Mouse (Mus musculus): ENCODE measurements around the gene Gstm4.

Gene Gstm4

DNA sequence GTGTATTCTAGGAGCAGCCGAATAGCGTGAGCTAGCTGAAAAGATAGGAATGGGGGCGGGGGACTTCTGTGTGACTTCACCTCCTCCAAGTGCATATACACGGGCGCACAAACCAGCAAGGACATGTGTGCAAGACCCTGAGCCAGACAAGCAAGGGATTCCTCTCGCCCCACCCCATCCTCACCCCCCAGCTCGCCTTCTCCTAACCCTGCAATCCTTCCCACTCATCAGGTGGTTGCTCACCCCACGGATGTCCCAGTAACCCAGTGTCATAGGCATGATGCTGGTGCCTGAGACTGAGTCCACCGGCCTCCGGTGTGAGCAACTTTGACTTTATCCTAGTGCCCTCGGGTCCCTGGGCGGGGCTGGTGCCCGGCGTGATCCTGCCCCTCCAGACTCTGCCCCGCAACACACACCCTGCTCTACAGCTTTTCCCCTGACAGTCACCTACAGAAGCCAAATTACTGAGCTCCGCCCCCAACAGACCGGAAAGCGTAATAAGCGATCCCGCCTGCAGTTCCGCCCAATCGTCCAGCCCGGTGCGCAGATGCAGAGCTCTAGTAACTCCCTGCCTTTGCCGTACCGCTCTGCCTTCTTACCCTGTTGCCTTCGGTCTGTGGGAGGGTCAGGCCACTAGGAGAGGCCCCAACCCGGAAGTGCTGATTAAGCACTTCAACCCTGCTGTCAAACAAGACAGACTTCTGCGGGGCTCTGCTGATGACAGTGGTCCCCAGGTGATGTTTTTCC is at the start of gene Gstm4:
Gstm4 (minus strand) TSS at position 501 of the 747 bp plus-strand sequence.
- peak; percentile 79 for DNase-seq (ENCODE audit: low spot score)

GRCm38 (mm10) chr3:108094146-108094545 is 49.5 kb upstream of the Gstm4 start:
- DNase-seq (ENCODE audit: low spot score): peak; percentile 37

DNA sequence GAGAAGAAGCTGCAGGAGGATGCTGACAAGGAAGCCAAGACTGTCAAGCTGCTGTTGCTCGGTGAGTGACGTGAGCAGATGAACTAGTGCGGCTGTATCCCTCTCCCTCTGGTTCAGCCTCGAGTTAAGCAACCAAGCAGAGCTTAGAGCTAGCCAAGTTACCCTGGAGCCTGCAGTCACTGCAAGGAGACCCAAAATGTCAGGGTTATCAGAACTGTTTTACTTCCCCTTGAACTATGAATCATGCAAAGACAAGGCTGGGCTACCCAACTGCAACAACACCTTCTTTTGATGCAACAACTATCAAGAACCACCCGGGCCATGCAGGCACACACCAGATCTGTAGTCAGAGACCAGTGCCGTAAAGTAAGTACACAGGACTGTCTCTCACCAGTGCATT is 48.6 kb upstream of the Gstm4 start:
- no peak for DNase-seq (ENCODE audit: low spot score)

DNA sequence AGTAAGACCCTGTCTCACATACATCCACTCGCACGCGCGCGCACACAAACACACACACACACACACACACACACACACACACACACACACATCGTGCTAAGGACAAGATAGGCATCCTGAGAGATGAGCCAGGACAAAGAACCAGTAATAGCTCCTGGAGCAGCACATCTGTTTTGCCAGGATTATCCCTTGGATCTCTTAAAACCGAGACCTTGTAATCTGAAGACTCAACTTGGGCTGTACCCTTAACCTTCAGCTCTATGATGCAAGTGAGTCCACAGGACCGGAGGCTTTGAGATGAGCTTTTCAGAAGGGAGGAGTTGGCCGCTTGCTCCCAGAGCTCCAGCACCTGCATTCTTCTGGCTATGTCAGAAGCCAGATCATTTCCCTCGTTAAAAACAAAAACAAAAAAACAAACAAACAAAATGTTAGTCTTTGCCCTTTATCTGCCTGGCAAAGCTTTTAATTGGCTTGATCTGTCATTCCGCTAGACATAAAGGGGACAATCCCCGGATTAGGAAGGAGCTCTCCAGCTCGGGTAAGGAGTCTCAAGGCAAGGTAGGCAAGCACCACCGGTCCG is 47.9 kb upstream of the Gstm4 start, which contains the start of gene Gnat2:
Gnat2 (plus strand) TSS at position 254 of the 580 bp plus-strand sequence.
- peak; percentile 20 for DNase-seq (ENCODE audit: low spot score)

DNA sequence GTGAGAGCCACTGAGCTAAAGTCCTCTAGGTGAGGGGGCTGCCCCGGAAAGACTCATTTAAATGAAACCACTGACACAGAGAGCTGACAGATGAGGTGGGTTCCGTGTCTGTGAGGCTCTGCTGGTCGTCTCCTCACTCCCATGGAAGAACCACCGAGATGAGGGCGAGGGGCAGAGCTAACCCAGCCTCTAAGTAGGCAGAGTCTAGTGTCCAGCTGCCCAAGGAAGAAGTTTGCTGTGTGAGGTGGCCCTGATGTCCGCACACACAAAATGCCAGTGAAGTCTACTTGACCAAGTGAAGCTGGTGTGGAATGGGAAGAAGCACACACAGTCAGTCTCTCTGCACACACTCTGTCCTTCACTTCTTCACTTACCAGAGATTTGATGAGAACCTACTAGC is 47.3 kb upstream of the Gstm4 start:
- DNase-seq (ENCODE audit: low spot score): no peak

- no peak for DNase-seq (ENCODE audit: low spot score)
Measured at GRCm38 (mm10) chr3:108090561-108090960, 45.9 kb upstream of the Gstm4 start.

DNA sequence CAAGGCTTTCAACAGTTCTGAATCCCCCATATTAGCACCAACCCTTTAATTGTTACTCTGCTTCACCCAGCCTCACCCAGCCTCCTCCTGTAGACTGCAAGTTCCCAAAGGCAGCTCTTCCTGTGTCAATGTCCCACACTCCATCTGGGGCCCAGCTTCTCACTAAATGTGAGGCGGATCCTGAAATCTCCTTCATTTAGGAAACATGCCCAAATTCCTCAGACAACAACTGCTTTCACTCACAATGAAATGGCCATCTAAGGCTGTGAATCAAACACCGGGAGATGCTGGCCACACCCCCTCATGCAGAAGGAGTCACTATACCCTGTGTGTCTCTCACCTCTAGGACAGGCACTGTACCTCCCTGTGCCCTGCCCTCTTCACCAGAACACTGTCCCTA is 45.2 kb upstream of the Gstm4 start:
- DNase-seq (ENCODE audit: low spot score): no peak

GRCm38 (mm10) chr3:108088842-108089380 is 44.2 kb upstream of the Gstm4 start:
- DNase-seq (ENCODE audit: low spot score): no peak

DNA sequence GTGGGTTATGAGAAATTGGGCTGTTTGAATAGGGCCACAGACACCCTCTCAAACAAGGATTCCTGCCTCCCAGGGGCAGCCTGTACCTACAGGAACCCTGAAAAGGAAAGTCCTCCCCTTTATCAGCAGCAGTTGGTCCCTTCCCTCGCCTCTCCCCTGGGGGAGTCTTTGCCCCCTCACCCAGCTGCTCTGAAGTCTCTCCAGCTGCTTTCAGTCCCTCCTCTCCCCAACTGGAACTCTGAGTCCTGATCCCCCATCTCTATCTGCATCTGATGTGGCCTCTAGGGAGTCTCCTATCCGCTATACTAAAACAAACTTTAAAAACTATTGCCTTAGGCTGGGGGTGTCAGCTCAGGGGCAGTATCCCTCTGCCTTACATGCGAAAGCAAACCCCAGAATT is 42.6 kb upstream of the Gstm4 start:
- no peak for DNase-seq (ENCODE audit: low spot score)

- peak; percentile 84 for DNase-seq (ENCODE audit: low spot score)
Measured at GRCm38 (mm10) chr3:108086470-108086979, 41.8 kb upstream of the Gstm4 start, which contains the start of gene Ampd2. Gene Ampd2 (minus strand): TSS chr3:108086651.

- DNase-seq (ENCODE audit: low spot score): peak; percentile 62
Measured at GRCm38 (mm10) chr3:108085721-108086469, 41.2 kb upstream of the Gstm4 start.

DNA sequence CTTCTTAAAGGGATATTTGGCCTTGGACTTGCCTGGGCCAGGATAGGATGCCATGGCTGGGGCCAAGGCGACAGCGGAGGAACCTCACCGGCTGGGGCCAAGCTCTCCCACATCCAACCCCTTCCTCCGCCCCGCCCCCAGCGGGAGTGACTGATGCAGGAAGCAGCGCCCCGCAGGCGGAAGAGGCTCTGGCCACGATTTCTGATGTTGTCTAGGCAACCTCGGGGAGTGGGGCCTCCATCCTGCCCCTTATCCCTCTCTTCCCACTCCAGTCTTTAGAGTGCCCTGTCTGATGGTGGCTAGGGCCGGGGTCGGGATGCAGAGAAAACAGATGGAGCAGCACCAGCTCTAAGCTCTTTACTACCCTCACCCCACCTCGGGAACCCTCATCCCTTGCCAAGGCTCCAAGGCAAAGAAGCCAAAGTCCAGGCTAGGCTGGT is 40.6 kb upstream of the Gstm4 start:
- peak; percentile 87 for DNase-seq (ENCODE audit: low spot score)

- DNase-seq (ENCODE audit: low spot score): no peak
Measured at GRCm38 (mm10) chr3:108084767-108085270, 40.1 kb upstream of the Gstm4 start.

DNA sequence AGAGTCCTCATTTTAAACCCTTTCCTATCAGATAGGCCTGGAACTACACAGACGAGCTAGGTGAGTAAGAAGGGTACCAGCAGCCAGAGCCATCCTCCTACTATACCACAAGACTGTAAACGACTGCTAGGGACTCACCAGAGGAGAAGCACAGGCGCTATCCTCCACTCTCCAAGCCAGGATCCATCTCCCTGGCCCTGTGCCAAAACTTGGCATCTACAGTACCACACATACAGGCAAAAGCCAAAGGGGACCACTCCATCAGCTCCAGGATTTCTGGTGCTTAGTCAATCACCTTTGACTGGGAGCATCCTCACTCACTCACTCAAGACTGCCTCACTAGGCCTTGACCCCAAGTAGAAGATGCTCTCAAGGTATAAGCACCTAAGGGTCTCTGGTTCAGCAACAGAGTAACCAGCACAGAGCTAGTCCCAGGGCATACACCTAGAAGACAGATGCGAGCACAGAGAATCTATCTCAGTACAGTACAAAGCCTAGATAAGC is 39.3 kb upstream of the Gstm4 start:
- DNase-seq (ENCODE audit: low spot score): no peak

DNA sequence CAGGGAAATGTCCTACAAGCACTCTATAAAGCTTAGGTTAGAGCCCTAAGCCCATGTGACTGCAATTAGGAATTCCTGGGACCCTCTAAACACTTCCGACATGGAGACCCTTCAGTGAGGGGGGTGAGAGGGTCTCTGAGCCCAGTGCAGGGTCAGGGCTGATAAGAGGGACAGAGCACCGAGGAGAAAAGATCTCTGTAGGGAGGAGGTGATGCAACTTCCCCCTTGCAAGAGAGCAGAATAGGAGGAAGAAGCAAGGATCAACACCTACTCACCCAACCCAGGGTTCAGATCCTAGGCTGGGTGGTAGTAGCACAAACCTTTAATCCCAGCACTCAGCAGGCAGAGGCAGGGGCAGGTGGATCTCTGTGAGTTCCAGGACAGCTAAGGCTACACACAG is 38.5 kb upstream of the Gstm4 start:
- DNase-seq (ENCODE audit: low spot score): no peak

GRCm38 (mm10) chr3:108082251-108082875 is 37.7 kb upstream of the Gstm4 start:
- DNase-seq (ENCODE audit: low spot score): peak; percentile 58

- no peak for DNase-seq (ENCODE audit: low spot score)
Measured at GRCm38 (mm10) chr3:108081681-108082080, 37.0 kb upstream of the Gstm4 start.

DNA sequence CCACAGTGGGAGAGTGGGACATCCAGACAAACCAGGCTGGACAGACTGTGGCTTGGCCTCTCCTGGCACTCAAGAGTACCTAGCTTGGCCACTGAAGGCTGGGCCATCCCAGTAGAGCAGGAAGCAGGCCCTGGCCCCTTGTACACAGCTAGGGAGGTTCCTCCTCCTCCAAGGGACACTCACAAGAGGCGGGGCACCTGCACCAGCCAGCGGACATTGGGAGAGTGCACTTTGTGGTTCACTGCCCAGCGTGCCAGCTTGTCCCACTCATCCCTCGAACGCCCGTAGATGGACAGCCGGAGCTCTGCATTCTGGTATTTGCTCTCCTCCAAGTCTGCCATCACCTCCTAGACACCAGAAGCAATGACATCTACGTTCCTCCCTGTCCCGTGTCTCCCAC is 32.1 kb upstream of the Gstm4 start:
- DNase-seq (ENCODE audit: low spot score): no peak

DNA sequence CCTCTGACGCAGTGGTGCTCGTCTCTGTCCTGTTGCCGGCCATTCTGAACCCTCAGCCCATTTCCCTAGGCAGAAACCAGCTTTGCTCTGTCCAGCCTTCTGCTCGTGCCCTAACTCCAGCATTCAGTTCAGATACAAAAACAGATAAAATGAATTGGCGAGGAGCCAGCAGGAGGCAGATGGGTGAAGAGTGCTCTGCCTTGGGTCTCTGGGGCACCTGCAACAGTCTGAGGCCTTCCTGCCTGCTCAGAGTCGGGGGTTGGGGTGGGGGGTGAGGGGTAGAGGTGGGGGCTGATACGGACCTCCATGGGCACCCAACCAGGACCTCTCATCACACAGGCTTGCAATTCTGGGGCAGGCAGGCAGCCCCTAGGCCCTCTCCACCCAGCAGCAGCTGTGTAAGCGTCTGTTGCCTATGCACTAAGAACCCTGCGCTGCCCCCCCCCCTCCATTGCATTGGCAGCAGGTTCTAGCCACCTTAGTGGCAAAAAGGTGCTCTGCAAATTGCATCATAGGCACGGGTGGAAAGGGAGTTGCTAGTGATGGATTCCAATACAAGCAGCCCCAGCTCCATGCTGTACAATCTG is 28.4 kb upstream of the Gstm4 start:
- no peak for DNase-seq (ENCODE audit: low spot score)

GRCm38 (mm10) chr3:108070295-108071293 is 25.9 kb upstream of the Gstm4 start:
- DNase-seq (ENCODE audit: low spot score): peak; percentile 79
